Mouse (Mus musculus) C2C12 (cell line): ENCODE results near the gene Serp2.

Experiments used
- CEBPB ChIP-seq: IDR thresholded peaks from one replicate; pipeline ENCODE4 v1.6.1; 2011; ENCODE audit warnings: low read depth, mild to moderate bottlenecking, control low read depth, moderate library complexity
- CTCF ChIP-seq: IDR thresholded peaks from one replicate; pipeline ENCODE4 v1.5.1; 2011; ENCODE audit not compliant: control insufficient read depth, insufficient read depth, insufficient read length
- FOSL1 ChIP-seq: IDR thresholded peaks from one replicate; pipeline ENCODE4 v1.8.0; 2011; ENCODE audit warnings: mild to moderate bottlenecking, low read length; ENCODE audit not compliant: poor library complexity, insufficient read depth, severe bottlenecking
- MAX ChIP-seq: IDR thresholded peaks from one replicate; pipeline ENCODE4 v1.6.1; 2011; ENCODE audit warnings: mild to moderate bottlenecking, control low read depth
- MYOD1 ChIP-seq: IDR thresholded peaks from one replicate; pipeline ENCODE4 v1.6.1; 2011; ENCODE audit warnings: low read depth; ENCODE audit not compliant: control insufficient read depth, insufficient read length
- MYOG ChIP-seq: IDR thresholded peaks from one replicate; pipeline ENCODE4 v1.6.1; 2011; ENCODE audit not compliant: control insufficient read depth, insufficient read length; ENCODE audit errors: extremely low read depth
- USF1 ChIP-seq: IDR thresholded peaks from one replicate; pipeline ENCODE4 v1.6.1; 2011; ENCODE audit warnings: low read depth, mild to moderate bottlenecking, control low read depth, moderate library complexity

DNA sequence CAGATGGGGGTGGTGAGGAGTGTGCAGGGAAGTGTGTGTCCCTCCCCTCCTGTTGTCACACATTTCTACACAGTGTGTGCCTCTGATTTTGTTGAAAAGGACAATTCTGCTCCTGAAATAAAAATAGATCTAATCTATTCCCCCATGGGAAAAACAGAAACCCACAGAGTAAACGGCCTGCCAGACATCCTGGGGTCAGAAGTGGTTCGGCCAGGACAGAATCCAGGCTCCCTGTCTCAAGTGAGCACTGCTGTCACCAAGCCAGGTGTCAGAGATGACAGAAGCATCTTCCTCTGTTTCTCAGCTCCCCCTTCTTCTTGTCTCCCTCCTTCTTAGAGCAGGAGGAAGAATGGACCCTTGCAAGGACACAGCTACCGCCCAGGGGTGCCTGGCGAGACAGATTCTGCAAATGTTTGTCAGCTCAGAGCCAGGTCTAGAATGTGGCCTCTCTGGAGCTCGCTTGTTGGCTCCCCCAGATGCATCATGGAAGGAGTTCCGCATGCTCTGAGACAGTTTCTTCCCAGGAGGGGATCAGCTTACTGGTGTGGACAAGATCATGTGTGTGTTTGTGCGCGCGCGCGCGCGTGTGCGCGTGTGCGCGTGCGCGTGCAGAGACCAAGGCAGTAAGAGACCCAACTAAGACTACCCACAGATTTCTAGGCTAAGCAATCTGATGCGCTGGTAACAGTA, 29.5 kb downstream of the Serp2 start:
- TF ChIP-seq USF1 (no peak), CEBPB (no peak), MYOG (no peak), MYOD1 (no peak), CTCF (no peak), MAX (no peak), FOSL1 (no peak)
